Mouse (Mus musculus) NIH3T3 (cell line): ENCODE data around the gene A230050P20Rik.
A peak's percentile ranks its signal among the peaks of the same experiment; 100 is the strongest.

Source experiments
- DNase-seq: peaks from one replicate; pipeline ENCODE4 v3.0.0-alpha.2; 2012; ENCODE audit warnings: low read depth

A230050P20Rik gene

GRCm38 (mm10) chr9:20895382-20895781, 26.9 kb downstream of the A230050P20Rik start:
- no peak for DNase-seq

- no peak for DNase-seq
Observed at GRCm38 (mm10) chr9:20897736-20898510, 29.5 kb downstream of the A230050P20Rik start.

- DNase-seq = peak; percentile 88
Observed at GRCm38 (mm10) chr9:20898511-20899073, 30.1 kb downstream of the A230050P20Rik start, which contains the start of gene Eif3g. Eif3g (minus strand) TSS chr9:20898623.

GRCm38 (mm10) chr9:20901466-20902173, 33.2 kb downstream of the A230050P20Rik start:
- DNase-seq = peak; percentile 74

- DNase-seq = no peak
Observed at GRCm38 (mm10) chr9:20902174-20902491, 33.7 kb downstream of the A230050P20Rik start.

GRCm38 (mm10) chr9:20909948-20910347, 41.5 kb downstream of the A230050P20Rik start:
- no peak for DNase-seq

GRCm38 (mm10) chr9:20916160-20916559, 47.7 kb downstream of the A230050P20Rik start:
- peak; percentile 62 for DNase-seq

GRCm38 (mm10) chr9:20923258-20923657, 54.8 kb downstream of the A230050P20Rik start:
- DNase-seq = no peak
